Mouse (Mus musculus): ENCODE data around the gene Cdh13.

DNA sequence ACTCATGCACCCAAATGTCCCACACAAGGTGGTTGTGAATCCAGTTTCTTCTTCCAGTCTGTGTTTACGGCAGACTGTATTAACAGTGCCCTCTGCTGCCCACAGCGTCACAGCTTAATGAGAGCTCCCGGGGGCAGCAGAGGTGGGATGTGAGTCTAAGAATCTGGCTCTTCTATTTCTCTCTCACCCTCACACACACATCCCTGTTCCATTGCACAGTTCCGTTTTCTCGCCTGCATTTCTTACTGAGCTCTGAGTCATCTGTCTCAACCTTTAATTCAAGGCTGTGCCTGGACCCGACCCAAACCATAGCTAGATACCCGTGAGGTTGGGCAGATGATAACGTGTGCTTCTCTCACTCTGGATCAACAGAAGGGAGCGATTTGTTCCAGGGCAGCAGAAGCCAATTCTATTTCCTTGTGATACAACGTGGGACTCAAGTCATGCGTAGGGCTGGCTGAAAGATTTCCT, 46.3 kb upstream of the Cdh13 start:
- TF ChIP-seq CTCF (IDR thresholded peaks at IDR 0.05; ENCODE audit: control insufficient read depth, insufficient read depth, insufficient replicate concordance, low read depth, low read length) = no peak
- no peak for TF ChIP-seq POLR2A (IDR thresholded peaks at IDR 0.05; ENCODE audit: control insufficient read depth, low read depth, low read length)
